Mouse (Mus musculus) embryonic facial prominence, embryonic 12.5 days (tissue): ENCODE results near the gene Sla2. TPM values are rescaled to one million over a fixed set of nuclear protein-coding genes. Genes with fewer than 3 reads are reported as not detected.
A peak's percentile ranks its signal among the peaks of the same experiment; 100 is the strongest.

Source experiments
- ATAC-seq: fragments of 200-750 bp; cut with Nextera tagmentation; 2 replicates; pipeline ENCODE4 v1.8.0; 2017; ENCODE audit not compliant: insufficient number of reproducible peaks, insufficient read depth, low FRiP score, low TSS enrichment
- H3K27ac ChIP-seq: fragments of 300-500 bp; sonication (generic); 2 replicates; pipeline ENCODE4 v1.5.1; 2016; ENCODE audit warnings: mild to moderate bottlenecking
- H3K27me3 ChIP-seq: fragments of 300-500 bp; sonication (generic); 2 replicates; pipeline ENCODE4 v1.6.1; 2016; ENCODE audit warnings: mild to moderate bottlenecking, moderate library complexity
- H3K36me3 ChIP-seq: fragments of 300-500 bp; sonication (generic); 2 replicates; pipeline ENCODE4 v1.6.1; 2016; ENCODE audit warnings: mild to moderate bottlenecking
- H3K4me1 ChIP-seq: fragments of 300-500 bp; sonication (generic); 2 replicates; pipeline ENCODE4 v1.6.1; 2016
- H3K4me2 ChIP-seq: fragments of 300-500 bp; sonication (generic); replicated peaks from 2 replicates; pipeline ENCODE4 v1.6.1; 2016; ENCODE audit warnings: mild to moderate bottlenecking, moderate library complexity
- H3K4me3 ChIP-seq: fragments of 300-500 bp; sonication (generic); 2 replicates; pipeline ENCODE4 v1.5.1; 2016; ENCODE audit warnings: mild to moderate bottlenecking
- H3K9ac ChIP-seq: fragments of 300-500 bp; sonication (generic); 2 replicates; pipeline ENCODE4 v1.6.1; 2016; ENCODE audit warnings: mild to moderate bottlenecking, moderate library complexity
- H3K9me3 ChIP-seq: fragments of 300-500 bp; sonication (generic); 2 replicates; pipeline ENCODE4 v1.6.1; 2016; ENCODE audit warnings: mild to moderate bottlenecking, moderate library complexity
- whole genome bisulfite sequencing: fragments of 180-500 bp; shearing (Covaris S2); methylation state at CpG from one replicate; pipeline ENCODE4 v1.1.7; 2016; 5-methylcytosine and 5-hydroxymethylcytosine counted together
- polyA plus RNA-seq: library from polyadenylated mRNA; unstranded; fragments of >200 nt; fragmentation: Nextera tagmentation; extraction: Ambion mirVana; gene quantifications from 2 replicates; pipeline ENCODE4 v1.2.1, GENCODE M21; 2016

The Sla2 gene
- polyA plus RNA-seq, 1 experiment from 2014 or later, result 0.31 TPM

GRCm38 (mm10) chr2:156882431-156883001 is 4.5 kb downstream of the Sla2 start:
- no peaks in the 10 kb centered on the region for H3K27me3 ChIP-seq
- whole genome bisulfite sequencing, result 33% methylated on average over 10 of the region's 10 CpGs
- no peak overlapping the region for H3K27ac ChIP-seq
- H3K4me1 ChIP-seq, result no peaks in the 10 kb centered on the region
- no peaks in the 10 kb centered on the region for H3K36me3 ChIP-seq
- H3K4me3 ChIP-seq, result no peak overlapping the region
- H3K9ac ChIP-seq, result no peak overlapping the region
- H3K9me3 ChIP-seq, result no peaks in the 10 kb centered on the region
- no peak for ATAC-seq
- no peak overlapping the region for H3K4me2 ChIP-seq

- no peak for ATAC-seq
- Histone ChIP-seq H3K4me1 (no peaks in the 10 kb centered on the region), H3K9ac (no peak overlapping the region), H3K4me3 (no peak overlapping the region), H3K9me3 (no peaks in the 10 kb centered on the region), H3K4me2 (no peak overlapping the region), H3K36me3 (peaks cover 8% of the 10 kb centered on the region), H3K27me3 (no peaks in the 10 kb centered on the region), H3K27ac (no peak overlapping the region)
- whole genome bisulfite sequencing, result 80% methylated on average over 3 of the region's 3 CpGs
Observed at GRCm38 (mm10) chr2:156879541-156879940, 7.5 kb downstream of the Sla2 start.

GRCm38 (mm10) chr2:156877726-156878125 is 9.3 kb downstream of the Sla2 start:
- Histone ChIP-seq H3K9ac (no peak overlapping the region), H3K4me3 (no peak overlapping the region), H3K4me2 (no peak overlapping the region), H3K27ac (no peak overlapping the region), H3K36me3 (peaks cover 24% of the 10 kb centered on the region), H3K9me3 (no peaks in the 10 kb centered on the region), H3K4me1 (no peaks in the 10 kb centered on the region), H3K27me3 (no peaks in the 10 kb centered on the region)
- no peak for ATAC-seq
- 61% methylated on average over 9 of the region's 9 CpGs for whole genome bisulfite sequencing

- 95% methylated on average over 4 of the region's 4 CpGs for WGBS
- H3K4me2 ChIP-seq, result no peak overlapping the region
- H3K4me1 ChIP-seq, result no peaks in the 10 kb centered on the region
- no peak overlapping the region for H3K27ac ChIP-seq
- H3K4me3 ChIP-seq, result no peak overlapping the region
- peaks cover 36% of the 10 kb centered on the region for H3K36me3 ChIP-seq
- H3K27me3 ChIP-seq, result no peaks in the 10 kb centered on the region
- ATAC-seq, result no peak
- H3K9me3 ChIP-seq, result no peaks in the 10 kb centered on the region
- no peak overlapping the region for H3K9ac ChIP-seq
Observed at GRCm38 (mm10) chr2:156874760-156875510, 12.1 kb downstream of the Sla2 start.

- H3K4me2 ChIP-seq, result no peak overlapping the region
- ATAC-seq, result no peak; the same call in 1 of the 2 replicates
- 93% methylated on average over 8 of the region's 8 CpGs for WGBS
- H3K4me3 ChIP-seq, result no peak overlapping the region
- no peak overlapping the region for H3K9ac ChIP-seq
- no peaks in the 10 kb centered on the region for H3K27me3 ChIP-seq
- H3K4me1 ChIP-seq, result no peaks in the 10 kb centered on the region
- no peak overlapping the region for H3K27ac ChIP-seq
- H3K36me3 ChIP-seq, result peaks cover 39% of the 10 kb centered on the region
- H3K9me3 ChIP-seq, result no peaks in the 10 kb centered on the region
Observed at GRCm38 (mm10) chr2:156874047-156874759, 12.8 kb downstream of the Sla2 start.

GRCm38 (mm10) chr2:156873629-156874028 is 13.4 kb downstream of the Sla2 start:
- no peak overlapping the region for H3K27ac ChIP-seq
- no peak overlapping the region for H3K4me2 ChIP-seq
- peaks cover 43% of the 10 kb centered on the region for H3K36me3 ChIP-seq
- no peaks in the 10 kb centered on the region for H3K9me3 ChIP-seq
- H3K4me1 ChIP-seq, result no peaks in the 10 kb centered on the region
- H3K4me3 ChIP-seq, result no peak overlapping the region
- no peak for ATAC-seq
- no peaks in the 10 kb centered on the region for H3K27me3 ChIP-seq
- H3K9ac ChIP-seq, result no peak overlapping the region
- 35% methylated on average over 5 of the region's 5 CpGs for WGBS

- H3K4me3 ChIP-seq, result no peak overlapping the region
- no peak overlapping the region for H3K27ac ChIP-seq
- H3K4me2 ChIP-seq, result no peak overlapping the region
- H3K9me3 ChIP-seq, result no peaks in the 10 kb centered on the region
- H3K27me3 ChIP-seq, result no peaks in the 10 kb centered on the region
- H3K4me1 ChIP-seq, result no peaks in the 10 kb centered on the region
- no peak overlapping the region for H3K9ac ChIP-seq
- H3K36me3 ChIP-seq, result peaks cover 70% of the 10 kb centered on the region
- no peak for ATAC-seq
- 64% methylated on average over 6 of the region's 6 CpGs for WGBS
Observed at GRCm38 (mm10) chr2:156870519-156870918, 16.5 kb downstream of the Sla2 start.

- no peak overlapping the region for H3K4me2 ChIP-seq
- H3K27ac ChIP-seq, result no peak overlapping the region
- no peak overlapping the region for H3K4me3 ChIP-seq
- no peaks in the 10 kb centered on the region for H3K27me3 ChIP-seq
- no peaks in the 10 kb centered on the region for H3K9me3 ChIP-seq
- ATAC-seq, result no peak
- WGBS, result 93% methylated on average over 7 of the region's 7 CpGs
- H3K4me1 ChIP-seq, result peaks cover 1% of the 10 kb centered on the region; the same call in 1 of the 2 replicates
- H3K36me3 ChIP-seq, result peaks cover 64% of the 10 kb centered on the region
- H3K9ac ChIP-seq, result no peak overlapping the region
Observed at GRCm38 (mm10) chr2:156869554-156869953, 17.4 kb downstream of the Sla2 start.

- peaks cover 58% of the 10 kb centered on the region for H3K36me3 ChIP-seq
- H3K4me3 ChIP-seq, result no peak overlapping the region
- WGBS, result 84% methylated on average over 8 of the region's 8 CpGs
- no peak overlapping the region for H3K4me2 ChIP-seq
- H3K4me1 ChIP-seq, result peaks cover 6% of the 10 kb centered on the region
- H3K9me3 ChIP-seq, result no peaks in the 10 kb centered on the region
- no peaks in the 10 kb centered on the region for H3K27me3 ChIP-seq
- no peak for ATAC-seq
- no peak overlapping the region for H3K9ac ChIP-seq
- no peak overlapping the region for H3K27ac ChIP-seq
Observed at GRCm38 (mm10) chr2:156868994-156869393, 18.0 kb downstream of the Sla2 start.

- H3K27me3 ChIP-seq, result no peaks in the 10 kb centered on the region
- WGBS, result 84% methylated on average over 3 of the region's 3 CpGs
- no peak overlapping the region for H3K27ac ChIP-seq
- no peaks in the 10 kb centered on the region for H3K9me3 ChIP-seq
- H3K36me3 ChIP-seq, result peaks cover 35% of the 10 kb centered on the region
- no peak overlapping the region for H3K9ac ChIP-seq
- H3K4me1 ChIP-seq, result peaks cover 20% of the 10 kb centered on the region
- H3K4me2 ChIP-seq, result peak overlapping the region; percentile 88
- no peak for ATAC-seq
- H3K4me3 ChIP-seq, result no peak overlapping the region; the same call in 1 of the 2 replicates
Observed at GRCm38 (mm10) chr2:156864481-156864880, 22.5 kb downstream of the Sla2 start.

GRCm38 (mm10) chr2:156863487-156864160 is 23.4 kb downstream of the Sla2 start:
- H3K9me3 ChIP-seq, result no peaks in the 10 kb centered on the region
- H3K27me3 ChIP-seq, result no peaks in the 10 kb centered on the region
- H3K4me1 ChIP-seq, result peaks cover 20% of the 10 kb centered on the region
- peak overlapping the region; percentile 88 for H3K4me2 ChIP-seq
- H3K27ac ChIP-seq, result peak overlapping the region; percentile 93
- H3K36me3 ChIP-seq, result peaks cover 29% of the 10 kb centered on the region
- no peak; the same call in 1 of the 2 replicates for ATAC-seq
- H3K9ac ChIP-seq, result peak overlapping the region; percentile 95
- WGBS, result 3% methylated on average over 28 of the region's 28 CpGs
- peak overlapping the region; percentile 93 for H3K4me3 ChIP-seq
